Mouse (Mus musculus) MEL (cell line): Measurements from ENCODE around the gene Vps35. TPM values are rescaled to one million over a fixed set of nuclear protein-coding genes. Genes with fewer than 3 reads are reported as not detected.

Experiments
- DNase-seq: peaks from one replicate; pipeline ENCODE4 v3.0.0; 2011; ENCODE audit warnings: low read depth, low spot score
- H3K27ac ChIP-seq: 2 replicates; pipeline ENCODE4 v1.5.1; 2012; ENCODE audit warnings: low read depth, mild to moderate bottlenecking, control low read depth, low read length, moderate library complexity; ENCODE audit not compliant: control insufficient read depth
- H3K27me3 ChIP-seq, 2 experiments: fragments of 150-350 bp in 1 of 2; sonication (generic) in 1 of 2; 2 replicates each; pipeline ENCODE4 v1.6.1; 2012; ENCODE audit warnings: low read length in 2 of 2, mild to moderate bottlenecking in 2 of 2, improper control_type of control experiment in 1 of 2, moderate library complexity in 1 of 2; ENCODE audit not compliant: insufficient read depth in 2 of 2, control insufficient read depth in 1 of 2
- H3K36me3 ChIP-seq, 2 experiments: 2 replicates each; pipeline ENCODE4 v1.6.1; 2012 to 2014; ENCODE audit warnings: low read length in 2 of 2, improper control_type of control experiment in 1 of 2, inconsistent platforms in 1 of 2, mild to moderate bottlenecking in 1 of 2; ENCODE audit not compliant: insufficient read depth in 2 of 2, control insufficient read depth in 1 of 2
- H3K4me1 ChIP-seq, 2 experiments: fragments of 150-350 bp in 1 of 2; sonication (generic) in 1 of 2; 2 replicates each; pipeline ENCODE4 v1.6.1; 2012; ENCODE audit warnings: low read length in 2 of 2, improper control_type of control experiment in 1 of 2, mild to moderate bottlenecking in 1 of 2; ENCODE audit not compliant: insufficient read depth in 2 of 2, control insufficient read depth in 1 of 2
- H3K4me3 ChIP-seq, 2 experiments: fragments of 150-350 bp in 1 of 2; sonication (generic) in 1 of 2; 2 replicates each; pipeline ENCODE4 v1.5.1; 2012; ENCODE audit warnings: low read depth in 2 of 2, low read length in 2 of 2, mild to moderate bottlenecking in 2 of 2, moderate library complexity in 2 of 2, control low read depth in 1 of 2, improper control_type of control experiment in 1 of 2; ENCODE audit not compliant: control insufficient read depth in 1 of 2, insufficient read depth in 1 of 2
- H3K79me2 ChIP-seq: 2 replicates; pipeline ENCODE4 v1.6.1; 2012; ENCODE audit warnings: mild to moderate bottlenecking, low read length, moderate library complexity; ENCODE audit not compliant: control insufficient read depth, poor library complexity, insufficient read depth
- H3K9ac ChIP-seq: 2 replicates; pipeline ENCODE4 v1.6.1; 2012; ENCODE audit warnings: low read depth, mild to moderate bottlenecking, control low read depth, low read length, moderate library complexity; ENCODE audit not compliant: control insufficient read depth, poor library complexity, severe bottlenecking
- H3K9me3 ChIP-seq: fragments of 150-350 bp; sonication (generic); replicated peaks from 2 replicates; pipeline ENCODE4 v1.6.1; 2012; ENCODE audit warnings: mild to moderate bottlenecking, low read length, improper control_type of control experiment, moderate library complexity; ENCODE audit not compliant: insufficient read depth
- BHLHE40 ChIP-seq: IDR thresholded peaks from 2 replicates; pipeline ENCODE4 v1.6.1; 2012; ENCODE audit warnings: low read depth, mild to moderate bottlenecking, inconsistent platforms, low read length, improper control_type of control experiment, borderline replicate concordance
- CHD1 ChIP-seq: IDR thresholded peaks from 2 replicates; pipeline ENCODE4 v1.6.1; 2012; ENCODE audit warnings: low read depth, mild to moderate bottlenecking, inconsistent platforms, low read length, improper control_type of control experiment
- CHD2 ChIP-seq: IDR thresholded peaks from 2 replicates; pipeline ENCODE4 v1.6.1; 2011; ENCODE audit warnings: low read length, improper control_type of control experiment
- CTCF ChIP-seq, 3 experiments: IDR thresholded peaks in 2 of 3; conservative IDR thresholded peaks in 1 of 3; 2 replicates each; pipeline ENCODE4 v1.5.1; 2011 to 2012; ENCODE audit warnings: low read length in 3 of 3, low read depth in 2 of 3, mild to moderate bottlenecking in 2 of 3, improper control_type of control experiment in 1 of 3, inconsistent platforms in 1 of 3, mixed read lengths in 1 of 3, moderate library complexity in 1 of 3; ENCODE audit not compliant: control insufficient read depth in 1 of 3, insufficient read depth in 1 of 3, poor library complexity in 1 of 3, severe bottlenecking in 1 of 3
- E2F4 ChIP-seq: IDR thresholded peaks from 2 replicates; pipeline ENCODE4 v1.6.1; 2011; ENCODE audit warnings: low read depth, low read length, improper control_type of control experiment, borderline replicate concordance
- ELF1 ChIP-seq: IDR thresholded peaks from 2 replicates; pipeline ENCODE4 v1.6.1; 2014; ENCODE audit warnings: low read depth, mild to moderate bottlenecking, inconsistent platforms, low read length, improper control_type of control experiment, moderate library complexity
- EP300 ChIP-seq, 2 experiments: IDR thresholded peaks; 2 replicates each; pipeline ENCODE4 v1.6.1; 2011; ENCODE audit warnings: improper control_type of control experiment in 2 of 2, low read length in 2 of 2, low read depth in 1 of 2, mild to moderate bottlenecking in 1 of 2
- ETS1 ChIP-seq: IDR thresholded peaks from 2 replicates; pipeline ENCODE4 v1.6.1; 2012; ENCODE audit warnings: low read depth, mild to moderate bottlenecking, inconsistent platforms, low read length, improper control_type of control experiment, moderate library complexity
- GABPA ChIP-seq: IDR thresholded peaks from 2 replicates; pipeline ENCODE4 v1.6.1; 2012; ENCODE audit warnings: low read depth, mild to moderate bottlenecking, inconsistent platforms, low read length, improper control_type of control experiment, moderate library complexity
- GATA1 ChIP-seq: IDR thresholded peaks from 2 replicates; pipeline ENCODE4 v1.6.1; 2011; ENCODE audit warnings: low read depth, low read length, improper control_type of control experiment
- HCFC1 ChIP-seq: IDR thresholded peaks from 2 replicates; pipeline ENCODE4 v1.6.1; 2012; ENCODE audit warnings: low read depth, mild to moderate bottlenecking, inconsistent platforms, low read length, improper control_type of control experiment, moderate library complexity
- JUND ChIP-seq: IDR thresholded peaks from 2 replicates; pipeline ENCODE4 v1.6.1; 2011; ENCODE audit warnings: low read depth, mild to moderate bottlenecking, improper control_type of control experiment, low read length
- KAT2A ChIP-seq: conservative IDR thresholded peaks from 2 replicates; pipeline ENCODE4 v1.6.1; 2012; ENCODE audit warnings: low read depth, low read length, improper control_type of control experiment, inconsistent platforms
- MAFK ChIP-seq: IDR thresholded peaks from 2 replicates; pipeline ENCODE4 v1.6.1; 2011; ENCODE audit warnings: low read depth, mild to moderate bottlenecking, low read length, improper control_type of control experiment, borderline replicate concordance
- MAX ChIP-seq: IDR thresholded peaks from 2 replicates; pipeline ENCODE4 v1.6.1; 2011; ENCODE audit warnings: low read length, improper control_type of control experiment
- MAZ ChIP-seq: IDR thresholded peaks from 2 replicates; pipeline ENCODE4 v1.6.1; 2012; ENCODE audit warnings: low read depth, mild to moderate bottlenecking, inconsistent platforms, low read length, improper control_type of control experiment
- MEF2A ChIP-seq: IDR thresholded peaks from 2 replicates; pipeline ENCODE4 v1.6.1; 2014; ENCODE audit warnings: low read depth, mild to moderate bottlenecking, inconsistent platforms, low read length, improper control_type of control experiment; ENCODE audit not compliant: poor library complexity, insufficient replicate concordance, severe bottlenecking; ENCODE audit errors: extremely low read depth
- MXI1 ChIP-seq: IDR thresholded peaks from 2 replicates; pipeline ENCODE4 v1.6.1; 2011; ENCODE audit warnings: mild to moderate bottlenecking, low read depth, low read length, improper control_type of control experiment
- MYB ChIP-seq: IDR thresholded peaks from 2 replicates; pipeline ENCODE4 v1.6.1; 2011; ENCODE audit warnings: mild to moderate bottlenecking, low read depth, low read length, improper control_type of control experiment
- MYC ChIP-seq: IDR thresholded peaks from 2 replicates; pipeline ENCODE4 v1.6.1; 2011; ENCODE audit warnings: low read depth, mild to moderate bottlenecking, low read length, improper control_type of control experiment, moderate library complexity
- NELFE ChIP-seq: IDR thresholded peaks from 2 replicates; pipeline ENCODE4 v1.6.1; 2011; ENCODE audit warnings: low read depth, low read length, improper control_type of control experiment
- POLR2A ChIP-seq, 2 experiments: IDR thresholded peaks; 2 replicates each; pipeline ENCODE4 v1.6.1; 2011 to 2012; ENCODE audit warnings: low read length in 2 of 2, mild to moderate bottlenecking in 2 of 2, control low read depth in 1 of 2, improper control_type of control experiment in 1 of 2, low read depth in 1 of 2, moderate library complexity in 1 of 2; ENCODE audit not compliant: control insufficient read depth in 1 of 2, insufficient read depth in 1 of 2, poor library complexity in 1 of 2
- POLR2AphosphoS2 ChIP-seq: IDR thresholded peaks from 2 replicates; pipeline ENCODE4 v1.6.1; 2011; ENCODE audit warnings: low read length, improper control_type of control experiment
- POLR2AphosphoS5 ChIP-seq: IDR thresholded peaks from 2 replicates; pipeline ENCODE4 v1.6.1; 2012; ENCODE audit warnings: low read depth, borderline replicate concordance, mild to moderate bottlenecking, inconsistent platforms, low read length, moderate library complexity, mixed read lengths
- RAD21 ChIP-seq: IDR thresholded peaks from 2 replicates; pipeline ENCODE4 v1.6.1; 2011; ENCODE audit warnings: mild to moderate bottlenecking, low read depth, low read length, improper control_type of control experiment
- RCOR1 ChIP-seq: IDR thresholded peaks from 2 replicates; pipeline ENCODE4 v1.6.1; 2012; ENCODE audit warnings: low read depth, mild to moderate bottlenecking, inconsistent platforms, low read length, improper control_type of control experiment
- SIN3A ChIP-seq: IDR thresholded peaks from 2 replicates; pipeline ENCODE4 v1.6.1; 2012; ENCODE audit warnings: low read length, improper control_type of control experiment, inconsistent platforms
- SMC3 ChIP-seq: IDR thresholded peaks from 2 replicates; pipeline ENCODE4 v1.6.1; 2011; ENCODE audit warnings: low read depth, low read length, improper control_type of control experiment
- TAL1 ChIP-seq: IDR thresholded peaks from 2 replicates; pipeline ENCODE4 v1.6.1; 2012; ENCODE audit warnings: mild to moderate bottlenecking, inconsistent platforms, low read length, moderate library complexity, mixed read lengths
- TBP ChIP-seq: IDR thresholded peaks from 2 replicates; pipeline ENCODE4 v1.8.0; 2011; ENCODE audit warnings: low read depth, low read length, improper control_type of control experiment
- TCF12 ChIP-seq: IDR thresholded peaks from 2 replicates; pipeline ENCODE4 v1.6.1; 2014; ENCODE audit warnings: low read depth, mild to moderate bottlenecking, inconsistent platforms, low read length, improper control_type of control experiment, moderate library complexity
- UBTF ChIP-seq: IDR thresholded peaks from 2 replicates; pipeline ENCODE4 v1.6.1; 2012; ENCODE audit warnings: low read depth, mild to moderate bottlenecking, inconsistent platforms, low read length, improper control_type of control experiment, moderate library complexity, borderline replicate concordance; ENCODE audit not compliant: insufficient read depth
- USF1 ChIP-seq: IDR thresholded peaks from 2 replicates; pipeline ENCODE4 v1.6.1; 2014; ENCODE audit warnings: low read depth, mild to moderate bottlenecking, inconsistent platforms, low read length, improper control_type of control experiment, moderate library complexity
- USF2 ChIP-seq, 2 experiments: IDR thresholded peaks; 2 replicates each; pipeline ENCODE4 v1.6.1; 2011 to 2012; ENCODE audit warnings: improper control_type of control experiment in 2 of 2, low read length in 2 of 2, borderline replicate concordance in 1 of 2, inconsistent platforms in 1 of 2, low read depth in 1 of 2, mild to moderate bottlenecking in 1 of 2; ENCODE audit not compliant: insufficient read depth in 1 of 2
- ZC3H11A ChIP-seq: IDR thresholded peaks from 2 replicates; pipeline ENCODE4 v1.6.1; 2012; ENCODE audit warnings: low read depth, mild to moderate bottlenecking, inconsistent platforms, low read length, improper control_type of control experiment
- ZKSCAN1 ChIP-seq: IDR thresholded peaks from 2 replicates; pipeline ENCODE4 v1.6.1; 2012; ENCODE audit warnings: low read depth, mild to moderate bottlenecking, inconsistent platforms, low read length, improper control_type of control experiment, moderate library complexity
- ZMIZ1 ChIP-seq: IDR thresholded peaks from 2 replicates; pipeline ENCODE4 v1.6.1; 2012; ENCODE audit warnings: low read depth, mild to moderate bottlenecking, inconsistent platforms, low read length, improper control_type of control experiment, moderate library complexity
- ZNF384 ChIP-seq: IDR thresholded peaks from 2 replicates; pipeline ENCODE4 v1.6.1; 2012; ENCODE audit warnings: low read depth, mild to moderate bottlenecking, inconsistent platforms, low read length, improper control_type of control experiment
- polyA plus RNA-seq, 2 experiments: library from polyadenylated mRNA; stranded (reverse) in 1 of 2; unstranded in 1 of 2; fragments of >175 nt in 1 of 2; fragments of >200 nt in 1 of 2; gene quantifications; 2 replicates each; pipeline versions ENCODE4 v1.2.1 to v1.2.4; 2012; ENCODE audit warnings: low replicate concordance in 2 of 2, low read depth in 1 of 2; ENCODE audit not compliant: insufficient read length in 2 of 2, insufficient read depth in 1 of 2, missing spikeins in 1 of 2
- total RNA-seq: library from RNA; depleted of rRNA; stranded (reverse); fragments of 300-350 nt; gene quantifications from 2 replicates; pipeline ENCODE4 v1.2.3, GENCODE M21; 2012

Vps35 gene
- total and polyA plus RNA-seq, 3 experiments = 68.4 to 91.5 TPM; not detected in 1

DNA sequence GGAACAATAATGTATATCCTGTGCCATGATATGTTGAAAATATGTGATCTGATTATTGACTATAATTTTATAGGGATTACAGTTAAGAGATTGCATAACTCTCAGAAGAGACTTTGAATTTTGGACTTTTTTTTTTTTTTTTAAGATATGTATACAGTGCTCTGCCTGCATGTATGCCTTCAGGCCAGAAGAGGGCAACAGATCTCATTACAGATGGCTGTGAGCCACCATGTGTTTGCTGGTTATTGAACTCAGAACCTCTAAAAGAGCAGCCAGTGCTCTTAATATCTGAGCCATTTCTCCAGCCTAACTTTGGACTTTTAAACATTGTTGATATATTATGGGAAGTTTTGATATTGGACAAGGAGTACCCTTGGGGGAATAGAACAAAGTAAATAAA is 12.1 kb upstream of the Vps35 start:
- peak; percentile 71 for DNase-seq
- H3K27me3 ChIP-seq = no peaks in the 10 kb centered on the region
- no peaks in the 10 kb centered on the region for H3K79me2 ChIP-seq
- no peak overlapping the region for H3K9ac ChIP-seq
- no peak overlapping the region for H3K4me3 ChIP-seq
- no peak overlapping the region for H3K27ac ChIP-seq
- H3K36me3 ChIP-seq = peaks cover 5 to 10% of the 10 kb centered on the region in 2 experiments
- peaks cover 0 to 7% of the 10 kb centered on the region in 2 experiments; a peak in 2 of 4 replicates for H3K4me1 ChIP-seq
- no peaks in the 10 kb centered on the region for H3K9me3 ChIP-seq
- no peak for TF ChIP-seq MYB
- peak; percentile 42; the same call in 1 of the 2 replicates for TF ChIP-seq MXI1
- no peak for TF ChIP-seq POLR2AphosphoS2
- no peak for TF ChIP-seq KAT2A
- TF ChIP-seq TAL1 = no peak
- no peak for TF ChIP-seq POLR2AphosphoS5
- no peak for TF ChIP-seq JUND
- no peak for TF ChIP-seq GABPA
- TF ChIP-seq MAX = 0 out of 2 replicates have a peak, but pooled peaks have one; percentile 19
- no peak for TF ChIP-seq UBTF
- no peak for TF ChIP-seq CHD2
- TF ChIP-seq CTCF (IDR thresholded peaks at IDR 0.05 in 2 of 3, conservative IDR thresholded peaks at IDR 0.05 in 1 of 3; ENCODE audit: control insufficient read depth in 1 of 3, insufficient read depth in 1 of 3, low read depth in 2 of 3, low read length in 3 of 3, poor library complexity in 1 of 3, severe bottlenecking in 1 of 3) = peak; percentile 33 to 64 (median 59)
- no peak for TF ChIP-seq TCF12
- TF ChIP-seq BHLHE40 = no peak
- TF ChIP-seq ETS1 = no peak
- TF ChIP-seq ELF1 = no peak; the same call in 1 of the 2 replicates
- no peak for TF ChIP-seq HCFC1
- peak; percentile 88 for TF ChIP-seq ZC3H11A
- TF ChIP-seq RAD21 = peak; percentile 73
- TF ChIP-seq ZMIZ1 = no peak
- no peak for TF ChIP-seq SIN3A
- no peak for TF ChIP-seq MAFK
- TF ChIP-seq USF1 = no peak
- no peak for TF ChIP-seq EP300 (IDR thresholded peaks at IDR 0.05; ENCODE audit: low read depth in 1 of 2, low read length in 2 of 2)
- TF ChIP-seq GATA1 = no peak
- no peak for TF ChIP-seq POLR2A (IDR thresholded peaks at IDR 0.05; ENCODE audit: control insufficient read depth in 1 of 2, insufficient read depth in 1 of 2, low read depth in 1 of 2, low read length in 2 of 2, poor library complexity in 1 of 2)
- TF ChIP-seq CHD1 = no peak
- TF ChIP-seq ZNF384 = peak; percentile 97
- TF ChIP-seq RCOR1 = no peak
- TF ChIP-seq E2F4 = no peak
- TF ChIP-seq NELFE = no peak
- peak; percentile 81 for TF ChIP-seq SMC3
- TF ChIP-seq MEF2A = no peak
- no peak for TF ChIP-seq MAZ
- TF ChIP-seq USF2 (IDR thresholded peaks at IDR 0.05; ENCODE audit: borderline replicate concordance in 1 of 2, insufficient read depth in 1 of 2, low read depth in 1 of 2, low read length in 2 of 2) = no peak
- TF ChIP-seq TBP = no peak
- peak; percentile 75; the same call in 1 of the 2 replicates for TF ChIP-seq MYC
- TF ChIP-seq ZKSCAN1 = peak; percentile 58; the same call in 1 of the 2 replicates
